Mouse (Mus musculus): ENCODE data around the gene Agxt. TPM values are rescaled to one million over a fixed set of nuclear protein-coding genes. Genes with fewer than 3 reads are reported as not detected.

Agxt gene
- polyA plus RNA-seq, 1 experiment from 2014 or later: 0.59 TPM

DNA sequence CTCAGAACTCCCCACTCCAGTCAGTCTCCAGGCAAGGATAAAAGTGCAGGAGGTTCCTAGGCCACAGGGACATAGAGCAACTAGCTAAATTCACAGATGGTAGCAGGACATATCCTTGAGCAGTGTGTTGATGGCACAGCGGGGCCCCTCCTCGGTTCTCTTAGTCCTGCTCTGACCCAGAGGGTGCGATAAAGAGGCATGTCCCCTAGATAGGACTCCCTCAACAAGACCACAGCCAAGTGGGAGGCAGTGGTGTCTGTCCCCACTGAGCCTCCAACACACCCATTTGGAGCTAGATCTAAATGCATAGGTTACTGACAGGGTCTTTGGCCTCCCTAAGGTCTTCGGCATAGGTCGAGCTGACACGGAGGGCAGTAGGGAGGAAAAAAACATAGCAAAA is 40.8 kb downstream of the Agxt start:
- 0 out of 2 replicates have a peak overlapping the region, but pooled peaks have one; percentile 9 for H3K27ac ChIP-seq
- no peaks in the 10 kb centered on the region for H3K9me3 ChIP-seq
- H3K4me2 ChIP-seq (replicated peaks): peak overlapping the region; percentile 80
- H3K4me3 ChIP-seq (replicated peaks): peak overlapping the region; percentile 2; the same call in 1 of the 2 replicates
- H3K9ac ChIP-seq: no peak overlapping the region
- no peak for ATAC-seq
- 23% methylated on average over 6 of the region's 6 CpGs for WGBS
- H3K4me1 ChIP-seq (replicated peaks): peaks cover 18% of the 10 kb centered on the region
- H3K27me3 ChIP-seq (replicated peaks): peaks cover 8% of the 10 kb centered on the region; the same call in 1 of the 2 replicates
- H3K36me3 ChIP-seq: no peaks in the 10 kb centered on the region

GRCm38 (mm10) chr1:93176525-93177332 is 41.7 kb downstream of the Agxt start:
- H3K27ac ChIP-seq: peak overlapping the region; percentile 70
- H3K36me3 ChIP-seq: no peaks in the 10 kb centered on the region
- peak; percentile 85 for ATAC-seq
- peaks cover 8% of the 10 kb centered on the region; the same call in 1 of the 2 replicates for H3K27me3 ChIP-seq (replicated peaks)
- H3K4me1 ChIP-seq (replicated peaks): peaks cover 18% of the 10 kb centered on the region
- no peaks in the 10 kb centered on the region for H3K9me3 ChIP-seq
- H3K9ac ChIP-seq: peak overlapping the region; percentile 30
- WGBS: 4% methylated on average over 42 of the region's 44 CpGs
- peak overlapping the region; percentile 32 for H3K4me3 ChIP-seq (replicated peaks)
- H3K4me2 ChIP-seq (replicated peaks): peak overlapping the region; percentile 80

- 86% methylated on average over 7 of the region's 7 CpGs for WGBS
- Histone ChIP-seq H3K9me3 (no peaks in the 10 kb centered on the region), H3K4me2 (replicated peaks) (no peak overlapping the region), H3K4me3 (replicated peaks) (no peak overlapping the region), H3K36me3 (no peaks in the 10 kb centered on the region), H3K4me1 (replicated peaks) (peaks cover 4% of the 10 kb centered on the region; the same call in 1 of the 2 replicates), H3K9ac (no peak overlapping the region), H3K27ac (no peak overlapping the region), H3K27me3 (replicated peaks) (peaks cover 5% of the 10 kb centered on the region; the same call in 1 of the 2 replicates)
- ATAC-seq: no peak
These were observed 47.2 kb downstream of the Agxt start for GRCm38 (mm10) chr1:93182281-93182680.

DNA sequence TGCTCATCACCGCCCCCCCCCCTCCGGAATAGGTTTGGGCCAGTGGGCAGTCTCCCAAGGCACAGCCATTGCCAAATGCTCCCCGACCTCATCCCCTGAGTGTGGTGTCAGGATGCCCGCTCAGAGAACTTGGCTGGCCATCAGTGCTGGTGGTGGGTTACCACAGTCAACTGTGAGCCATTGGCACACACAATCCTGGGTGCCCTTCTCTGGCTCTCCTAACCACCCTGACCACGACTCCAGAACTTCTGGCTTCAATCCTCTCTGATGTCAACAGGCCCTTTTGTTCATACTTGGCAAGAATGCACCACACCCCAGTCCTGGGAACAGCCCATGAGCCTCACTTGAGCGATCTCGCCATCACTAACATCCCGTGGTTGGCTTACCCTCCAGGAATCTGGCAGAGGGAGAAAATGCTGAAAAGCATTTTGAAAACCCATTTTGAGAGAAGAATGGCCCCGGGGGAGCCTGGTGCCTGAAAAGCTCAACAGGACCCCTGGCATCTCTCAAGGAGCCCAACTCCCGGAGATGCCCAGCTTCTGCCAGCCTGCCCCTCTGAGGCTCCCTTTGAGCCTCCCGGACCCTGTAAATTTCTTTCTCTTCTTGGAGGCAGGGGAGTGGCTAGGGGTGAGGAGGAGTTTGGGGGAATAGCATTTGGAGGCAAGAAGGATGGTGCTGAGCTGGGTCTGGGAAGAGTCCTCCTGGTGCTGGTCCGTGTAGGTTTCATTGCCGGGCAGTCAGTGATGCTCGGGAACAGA is 49.2 kb downstream of the Agxt start:
- no peak for ATAC-seq
- Histone ChIP-seq H3K27ac (no peak overlapping the region), H3K36me3 (no peaks in the 10 kb centered on the region), H3K9ac (no peak overlapping the region), H3K4me2 (replicated peaks) (no peak overlapping the region), H3K9me3 (no peaks in the 10 kb centered on the region), H3K4me3 (replicated peaks) (no peak overlapping the region), H3K4me1 (replicated peaks) (no peaks in the 10 kb centered on the region), H3K27me3 (replicated peaks) (no peaks in the 10 kb centered on the region; the same call in 1 of the 2 replicates)
- 79% methylated on average over 14 of the region's 14 CpGs for WGBS

DNA sequence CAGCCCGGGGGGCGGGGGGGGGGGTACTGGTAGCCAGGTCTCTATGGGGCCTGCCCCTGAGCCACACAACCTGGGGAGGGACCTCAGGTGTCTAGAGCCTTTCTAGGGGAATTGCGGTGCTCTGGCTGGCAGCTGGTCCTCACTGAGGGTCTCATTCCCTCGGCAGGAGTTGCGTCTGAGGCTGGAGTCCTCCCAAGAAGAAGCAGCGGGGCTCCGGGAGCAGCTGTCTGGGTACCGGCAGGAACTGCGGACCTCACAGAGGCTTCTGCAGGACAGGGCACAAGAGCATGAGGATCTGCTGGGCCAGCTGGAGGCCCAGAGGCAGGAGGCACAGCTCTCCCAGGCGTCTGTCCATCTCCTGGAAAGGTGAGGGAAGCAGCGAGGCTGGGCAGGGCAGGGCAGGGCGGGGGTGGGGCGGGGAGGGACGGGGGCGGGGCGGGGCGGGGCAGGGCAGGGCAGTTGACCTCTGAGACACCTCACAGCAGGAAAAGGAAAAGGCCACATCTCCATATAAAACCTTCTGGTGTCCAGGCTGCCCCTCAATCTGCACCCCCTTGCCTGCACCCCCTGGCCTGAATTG is 55.8 kb downstream of the Agxt start:
- no peak overlapping the region for H3K4me3 ChIP-seq (replicated peaks)
- H3K4me1 ChIP-seq (replicated peaks): 0 out of 2 replicates have a peak, but pooled peaks cover 3% of the 10 kb centered on the region
- H3K36me3 ChIP-seq: no peaks in the 10 kb centered on the region
- 15% methylated on average over 12 of the region's 17 CpGs for WGBS
- no peak overlapping the region for H3K27ac ChIP-seq
- H3K9me3 ChIP-seq: no peaks in the 10 kb centered on the region
- no peaks in the 10 kb centered on the region for H3K27me3 ChIP-seq (replicated peaks)
- peak; percentile 66 for ATAC-seq
- peak overlapping the region; percentile 37 for H3K4me2 ChIP-seq (replicated peaks)
- H3K9ac ChIP-seq: no peak overlapping the region

- no peak for ATAC-seq
- H3K4me2 ChIP-seq (replicated peaks): no peak overlapping the region
- H3K4me1 ChIP-seq (replicated peaks): 0 out of 2 replicates have a peak, but pooled peaks cover 3% of the 10 kb centered on the region
- no peak overlapping the region for H3K4me3 ChIP-seq (replicated peaks)
- H3K27me3 ChIP-seq (replicated peaks): no peaks in the 10 kb centered on the region
- H3K27ac ChIP-seq: no peak overlapping the region
- WGBS: 85% methylated on average over 3 of the region's 3 CpGs
- no peaks in the 10 kb centered on the region for H3K36me3 ChIP-seq
- H3K9me3 ChIP-seq: no peaks in the 10 kb centered on the region
- no peak overlapping the region for H3K9ac ChIP-seq
These were observed 59.9 kb downstream of the Agxt start for GRCm38 (mm10) chr1:93194961-93195360.

Other genes with a start within 250 kb of the Agxt start
- gene Ankmy1, start 232.3 kb upstream of the Agxt start, polyA plus RNA-seq (2015; fragmentation: Nextera tagmentation; extraction: Ambion mirVana): 0.16 and 0.34 TPM in 2 replicates
- 14.1 and 14.7 TPM in 2 replicates for gene Dusp28, start 228.3 kb upstream of the Agxt start, polyA plus RNA-seq (2015; fragmentation: Nextera tagmentation; extraction: Ambion mirVana)
- gene Rnpepl1, start 224.5 kb upstream of the Agxt start, polyA plus RNA-seq (2015; fragmentation: Nextera tagmentation; extraction: Ambion mirVana): 40.6 and 56.1 TPM in 2 replicates
- 28.2 and 34.4 TPM in 2 replicates for gene Capn10, start 200.9 kb upstream of the Agxt start, polyA plus RNA-seq (2015; fragmentation: Nextera tagmentation; extraction: Ambion mirVana)
- gene Gpr35, start 184.4 kb upstream of the Agxt start, polyA plus RNA-seq (2015; fragmentation: Nextera tagmentation; extraction: Ambion mirVana): 8.9 and 9.1 TPM in 2 replicates
- 3.0 and 11.2 TPM in 2 replicates for gene Aqp12, start 128.9 kb upstream of the Agxt start, polyA plus RNA-seq (2015; fragmentation: Nextera tagmentation; extraction: Ambion mirVana)
- 18.3 and 21.4 TPM in 2 replicates for gene Kif1a, start 33.3 kb upstream of the Agxt start, polyA plus RNA-seq (2015; fragmentation: Nextera tagmentation; extraction: Ambion mirVana)
- 8.7 and 10.4 TPM in 2 replicates for gene 2310007B03Rik, start 25.7 kb downstream of the Agxt start, polyA plus RNA-seq (2015; fragmentation: Nextera tagmentation; extraction: Ambion mirVana)
- 0.04 and 0.13 TPM in 2 replicates for gene Crocc2, start 33.5 kb downstream of the Agxt start, polyA plus RNA-seq (2015; fragmentation: Nextera tagmentation; extraction: Ambion mirVana)
- gene Sned1, start 100.6 kb downstream of the Agxt start, polyA plus RNA-seq (2015; fragmentation: Nextera tagmentation; extraction: Ambion mirVana): 2.8 and 4.4 TPM in 2 replicates
- 25.7 and 27.0 TPM in 2 replicates for gene Mterf4, start 170.7 kb downstream of the Agxt start, polyA plus RNA-seq (2015; fragmentation: Nextera tagmentation; extraction: Ambion mirVana)
- gene Ppp1r7, start 207.6 kb downstream of the Agxt start, polyA plus RNA-seq (2015; fragmentation: Nextera tagmentation; extraction: Ambion mirVana): 53.0 and 79.4 TPM in 2 replicates
- 9.2 and 10.6 TPM in 2 replicates for gene Pask, start 208.2 kb downstream of the Agxt start, polyA plus RNA-seq (2015; fragmentation: Nextera tagmentation; extraction: Ambion mirVana)
- 1.8 and 2.0 TPM in 2 replicates for gene Ano7, start 238.7 kb downstream of the Agxt start, polyA plus RNA-seq (2015; fragmentation: Nextera tagmentation; extraction: Ambion mirVana)